Mouse (Mus musculus): ENCODE data around the gene Fastkd5.

- no peak for TF ChIP-seq CTCF (conservative IDR thresholded peaks at IDR 0.05; ENCODE audit: insufficient read depth, insufficient read length, low read depth, low read length)
- no peak for TF ChIP-seq POLR2A (IDR thresholded peaks at IDR 0.05; ENCODE audit: low read depth, low read length)
Observed at GRCm38 (mm10) chr2:130658530-130658929, 28.7 kb upstream of the Fastkd5 start.

Data from kidney, adult 2 months (tissue).